Mouse (Mus musculus) layer of hippocampus, postnatal 25 days (tissue): ENCODE data around the gene Larp7. TPM values are rescaled to one million over a fixed set of nuclear protein-coding genes. Genes with fewer than 3 reads are reported as not detected.

Experiments
- DNase-seq, 2 experiments: peaks; one replicate each; pipeline ENCODE4 v3.0.0; 2022; ENCODE audit warnings: mixed read lengths in 2 of 2, low spot score in 1 of 2; ENCODE audit errors: extremely low spot score in 1 of 2
- total RNA-seq, 2 experiments: library from RNA; stranded (reverse); gene quantifications; 2 replicates each; pipeline ENCODE4 v1.2.3; 2021

Larp7 gene
- total RNA-seq: 10 to 100 TPM; 16.0 to 17.4 TPM

- DNase-seq: peak; percentile 92 to 95
Measured at GRCm38 (mm10) chr3:127552973-127553719, at the start of gene Larp7, which contains the start of gene Zgrf1. Gene Larp7, minus strand, starts transcription at chr3:127553349. Gene Zgrf1, plus strand, starts transcription at chr3:127553489.

GRCm38 (mm10) chr3:127597136-127597535, 44.0 kb upstream of the Larp7 start:
- DNase-seq: no peak

- peak; percentile 23 to 34 for DNase-seq
Measured at GRCm38 (mm10) chr3:127572557-127572956, 19.4 kb upstream of the Larp7 start.

GRCm38 (mm10) chr3:127565129-127565528, 12.0 kb upstream of the Larp7 start:
- no peak for DNase-seq

- no peak for DNase-seq
Measured at GRCm38 (mm10) chr3:127562974-127563373, 9.8 kb upstream of the Larp7 start.

GRCm38 (mm10) chr3:127558201-127558600, 5.1 kb upstream of the Larp7 start:
- no peak for DNase-seq

GRCm38 (mm10) chr3:127554723-127555122, 1.6 kb upstream of the Larp7 start:
- no peak for DNase-seq

GRCm38 (mm10) chr3:127553720-127554043, 533 bp upstream of the Larp7 start:
- no peak for DNase-seq

GRCm38 (mm10) chr3:127552434-127552972, 646 bp downstream of the Larp7 start:
- DNase-seq: no peak

- DNase-seq: peak in 1 of 2 experiments; percentile 15
Measured at GRCm38 (mm10) chr3:127547882-127548281, 5.3 kb downstream of the Larp7 start.

GRCm38 (mm10) chr3:127544610-127545121, 8.5 kb downstream of the Larp7 start:
- DNase-seq: no peak

- no peak for DNase-seq
Measured at GRCm38 (mm10) chr3:127543976-127544375, 9.2 kb downstream of the Larp7 start.

- DNase-seq: no peak
Measured at GRCm38 (mm10) chr3:127539193-127539592, 14.0 kb downstream of the Larp7 start.

GRCm38 (mm10) chr3:127530293-127530692, 22.9 kb downstream of the Larp7 start:
- DNase-seq: no peak

- no peak for DNase-seq
Measured at GRCm38 (mm10) chr3:127529824-127530223, 23.3 kb downstream of the Larp7 start.

GRCm38 (mm10) chr3:127529210-127529609, 23.9 kb downstream of the Larp7 start:
- no peak for DNase-seq

- DNase-seq: no peak
Measured at GRCm38 (mm10) chr3:127527465-127528034, 25.6 kb downstream of the Larp7 start.

- no peak for DNase-seq
Measured at GRCm38 (mm10) chr3:127525188-127525819, 27.8 kb downstream of the Larp7 start.

GRCm38 (mm10) chr3:127521156-127521555, 32.0 kb downstream of the Larp7 start:
- DNase-seq: no peak

- DNase-seq: no peak
Measured at GRCm38 (mm10) chr3:127520300-127520699, 32.8 kb downstream of the Larp7 start.

- no peak for DNase-seq
Measured at GRCm38 (mm10) chr3:127515251-127515650, 37.9 kb downstream of the Larp7 start.
